9 mouse cellular contexts compared by ENCODE assay signal in genomic region chr6:48546271-48546670, GRCm38 (mm10). TPM values are rescaled to one million over a fixed set of nuclear protein-coding genes. Genes with fewer than 3 reads are reported as not detected.
DNase-seq lines count a peak whose midpoint lies in the region; ATAC-seq and TF ChIP-seq lines count a peak whose summit lies in the region.
"Had no signal": no experiment of that assay in that cellular context is flagged by ENCODE, and none has a peak within 500 bp of the region (broad histone marks: within the 10 kb centered on the region; RNA-seq: fewer than 3 reads in every experiment).

No protein-coding gene starts in this region.

- H3K9ac ChIP-seq in hindbrain, postnatal 0 days (replicated peaks; ENCODE audit: low read length) = no peak overlapping the region

- no peak for ATAC-seq in hindbrain, postnatal 0 days

- H3K4me3 ChIP-seq in heart, embryonic 10.5 days = no peak overlapping the region
- H3K4me3 ChIP-seq in hindbrain, postnatal 0 days (ENCODE audit: low read length) = no peak overlapping the region

- WGBS in heart, embryonic 10.5 days = 65% methylated on average over 1 of the region's 1 CpGs
- 41% methylated on average over 1 of the region's 1 CpGs for WGBS in hindbrain, postnatal 0 days

- no peaks in the 10 kb centered on the region; the same call in 1 of the 2 replicates for H3K27me3 ChIP-seq in heart, embryonic 10.5 days (ENCODE audit: insufficient read depth, poor library complexity, severe bottlenecking)
- H3K27me3 ChIP-seq in hindbrain, postnatal 0 days (ENCODE audit: insufficient read depth, low read length) = no peaks in the 10 kb centered on the region

- H3K9me3 ChIP-seq in heart, embryonic 10.5 days = no peaks in the 10 kb centered on the region
- H3K9me3 ChIP-seq in hindbrain, postnatal 0 days (ENCODE audit: low read length) = no peaks in the 10 kb centered on the region

- no peaks in the 10 kb centered on the region for H3K36me3 ChIP-seq in heart, embryonic 10.5 days
- peaks cover 5% of the 10 kb centered on the region; the same call in 1 of the 2 replicates for H3K36me3 ChIP-seq in hindbrain, postnatal 0 days (ENCODE audit: insufficient read depth, low read length)

- TF ChIP-seq CTCF in hindbrain, postnatal 0 days (IDR thresholded peaks at IDR 0.05; ENCODE audit: low read depth) = peak; percentile 87

- peaks cover 13% of the 10 kb centered on the region for H3K4me1 ChIP-seq in heart, embryonic 10.5 days
- no peaks in the 10 kb centered on the region for H3K4me1 ChIP-seq in hindbrain, postnatal 0 days (ENCODE audit: insufficient read depth, low read length)

- peak; percentile 52 to 57 for DNase-seq in heart, postnatal 36 days
- DNase-seq in heart, embryonic 10.5 days (ENCODE audit: low spot score) = no peak
- DNase-seq in A20 (ENCODE audit: low read depth, low spot score) (peak; percentile 55), NIH3T3 (ENCODE audit: low read depth) (peak; percentile 81)
- DNase-seq in hindbrain, postnatal 0 days (ENCODE audit: low spot score) = peak; percentile 68
- peak; percentile 40 to 50 for DNase-seq in natural killer cell, adult 2 months (ENCODE audit: low spot score in 2 of 2)
- no peak for DNase-seq in layer of hippocampus, adult 9-11 months
- DNase-seq in left cerebral cortex, postnatal 36 days (ENCODE audit: low spot score in 2 of 2) = no peak

- no peak overlapping the region for H3K4me2 ChIP-seq in hindbrain, postnatal 0 days (ENCODE audit: low read depth, low read length)

- H3K27ac ChIP-seq in heart, embryonic 10.5 days = no peak overlapping the region
- H3K27ac ChIP-seq in hindbrain, postnatal 0 days = no peak overlapping the region

- intact Hi-C loops in heart, postnatal 36 days (cut with DNase I) = loop anchor here (2.0 kb wide), 2 partner anchors 37 to 97 kb away; no protein-coding TSS in a partner anchor
- intact Hi-C loops in left cerebral cortex, postnatal 36 days (cut with DNase I) = no loop called here

RNA-seq across cellular contexts. Expression of gene Lrrc61, which starts 8.3 kb away (rescaled TPM):
- total RNA-seq in heart, postnatal 36 days (2021) = 10 to 100 TPM; 16.7 to 26.6 TPM
- 9.5 and 12.9 TPM in 2 replicates for polyA plus RNA-seq in heart, embryonic 10.5 days (2016; fragmentation: Nextera tagmentation; extraction: Ambion mirVana)
- 32.0 and 50.1 TPM in 2 replicates for total RNA-seq in hindbrain, postnatal 0 days (2014; rRNA removed)
- 14.2 and 15.7 TPM in 2 replicates for polyA plus RNA-seq in hindbrain, postnatal 0 days (2015; fragmentation: Nextera tagmentation; extraction: Ambion mirVana)
- 10 to 100 TPM; 31.6 to 43.3 TPM for total RNA-seq in left cerebral cortex, postnatal 36 days (2021)

RNA-seq across cellular contexts. Expression of gene Atp6v0e2, which starts 8.9 kb away (rescaled TPM):
- 10 to 100 TPM; 18.7 to 20.9 TPM for total RNA-seq in heart, postnatal 36 days (2021)
- 21.1 and 26.6 TPM in 2 replicates for polyA plus RNA-seq in heart, embryonic 10.5 days (2016; fragmentation: Nextera tagmentation; extraction: Ambion mirVana)
- total RNA-seq in hindbrain, postnatal 0 days (2014; rRNA removed) = 407 and 443 TPM in 2 replicates
- polyA plus RNA-seq in hindbrain, postnatal 0 days (2015; fragmentation: Nextera tagmentation; extraction: Ambion mirVana) = 446 and 455 TPM in 2 replicates
- total RNA-seq in left cerebral cortex, postnatal 36 days (2021) = 100 to 1,000 TPM; 418 to 471 TPM

RNA-seq across cellular contexts. Expression of gene Rarres2, which starts 26.3 kb away (rescaled TPM):
- 100 to 1,000 TPM in 1 of 2 experiments, 10 to 100 TPM in 1; 70.4 to 101 TPM for total RNA-seq in heart, postnatal 36 days (2021)
- 10.5 and 18.2 TPM in 2 replicates for polyA plus RNA-seq in heart, embryonic 10.5 days (2016; fragmentation: Nextera tagmentation; extraction: Ambion mirVana)
- total RNA-seq in hindbrain, postnatal 0 days (2014; rRNA removed) = 2.7 and 4.3 TPM in 2 replicates
- polyA plus RNA-seq in hindbrain, postnatal 0 days (2015; fragmentation: Nextera tagmentation; extraction: Ambion mirVana) = 10.0 and 10.4 TPM in 2 replicates
- 10 to 100 TPM; 12.5 to 13.1 TPM for total RNA-seq in left cerebral cortex, postnatal 36 days (2021)

RNA-seq across cellular contexts. Expression of gene Gm45021, which starts 43.1 kb away (rescaled TPM):
- not detected for total RNA-seq in heart, postnatal 36 days (2021)
- not detected in 2 replicates for polyA plus RNA-seq in heart, embryonic 10.5 days (2016; fragmentation: Nextera tagmentation; extraction: Ambion mirVana)
- not detected in 2 replicates for total RNA-seq in hindbrain, postnatal 0 days (2014; rRNA removed)
- polyA plus RNA-seq in hindbrain, postnatal 0 days (2015; fragmentation: Nextera tagmentation; extraction: Ambion mirVana) = not detected in 2 replicates
- total RNA-seq in left cerebral cortex, postnatal 36 days (2021) = not detected
- total RNA-seq: layer of hippocampus, postnatal 25 days had no signal

RNA-seq across cellular contexts. Expression of gene Repin1, which starts 47.4 kb away (rescaled TPM):
- total RNA-seq in heart, postnatal 36 days (2021) = 10 to 100 TPM; 27.3 to 33.7 TPM
- 31.9 and 33.2 TPM in 2 replicates for polyA plus RNA-seq in heart, embryonic 10.5 days (2016; fragmentation: Nextera tagmentation; extraction: Ambion mirVana)
- 83.1 and 86.9 TPM in 2 replicates for total RNA-seq in hindbrain, postnatal 0 days (2014; rRNA removed)
- polyA plus RNA-seq in hindbrain, postnatal 0 days (2015; fragmentation: Nextera tagmentation; extraction: Ambion mirVana) = 40.6 and 41.2 TPM in 2 replicates
- total RNA-seq in left cerebral cortex, postnatal 36 days (2021) = 10 to 100 TPM; 51.8 to 59.8 TPM

Comparison
In these comparisons a context has a peak if more than half of its experiments do, and no peak if none do; other contexts are left out.
1. DNase-seq: peak in heart, postnatal 36 days (2 of 2), A20 (single experiment), NIH3T3 (single experiment), hindbrain, postnatal 0 days (single experiment) and natural killer cell, adult 2 months (2 of 2); none in heart, embryonic 10.5 days (single experiment), layer of hippocampus, adult 9-11 months (single experiment) and left cerebral cortex, postnatal 36 days (0 of 2).
2. RNA of gene Atp6v0e2, which starts 8.9 kb away (total RNA-seq): 418 to 471 TPM in left cerebral cortex, postnatal 36 days and 407 to 443 TPM in hindbrain, postnatal 0 days; 18.7 to 20.9 TPM in heart, postnatal 36 days; every median in the first group is over 10 times any median in the second.
3. RNA of gene Rarres2, which starts 26.3 kb away (total RNA-seq): 70.4 to 101 TPM in heart, postnatal 36 days; 12.5 to 13.1 TPM in left cerebral cortex, postnatal 36 days and 2.7 to 4.3 TPM in hindbrain, postnatal 0 days; every median in the first group is over 4 times any median in the second.